Mouse (Mus musculus): ENCODE measurements around the gene Galnt18. TPM values are rescaled to one million over a fixed set of nuclear protein-coding genes. Genes with fewer than 3 reads are reported as not detected.

Galnt18 gene
- total RNA-seq, 2 experiments from 2014 or later = 47.0 to 52.4 TPM

GRCm38 (mm10) chr7:111604578-111605208 lies 175.1 kb downstream of the Galnt18 start:
- intact Hi-C loops (cut with DNase I) = no loop called here
- no peak for DNase-seq (ENCODE audit: extremely low spot score in 1 of 2, low spot score in 2 of 2)

- DNase-seq (ENCODE audit: extremely low spot score in 1 of 2, low spot score in 2 of 2) = no peak
- intact Hi-C loops (cut with DNase I) = no loop called here
These were observed 176.6 kb downstream of the Galnt18 start for GRCm38 (mm10) chr7:111603186-111603585.

- intact Hi-C loops (cut with DNase I) = no loop called here
- DNase-seq (ENCODE audit: extremely low spot score in 1 of 2, low spot score in 2 of 2) = peak in 1 of 2 experiments; percentile 19
These were observed 178.3 kb downstream of the Galnt18 start for GRCm38 (mm10) chr7:111601339-111602067.

- intact Hi-C loops (cut with DNase I) = no loop called here
- DNase-seq (ENCODE audit: extremely low spot score in 1 of 2, low spot score in 2 of 2) = no peak
These were observed 179.0 kb downstream of the Galnt18 start for GRCm38 (mm10) chr7:111600756-111601155.

GRCm38 (mm10) chr7:111593680-111594079 lies 186.1 kb downstream of the Galnt18 start:
- intact Hi-C loops (cut with DNase I) = no loop called here
- no peak for DNase-seq (ENCODE audit: extremely low spot score in 1 of 2, low spot score in 2 of 2)

GRCm38 (mm10) chr7:111589506-111590125 lies 190.2 kb downstream of the Galnt18 start:
- intact Hi-C loops (cut with DNase I) = loop anchor here (10.0 kb wide), 1 partner anchor 185 kb away; the partner anchor contains the start of gene Galnt18
- DNase-seq (ENCODE audit: extremely low spot score in 1 of 2, low spot score in 2 of 2) = no peak

- intact Hi-C loops (cut with DNase I) = loop anchor here (10.0 kb wide), 1 partner anchor 186 kb away; the partner anchor contains the start of gene Galnt18
These were observed 191.4 kb downstream of the Galnt18 start for GRCm38 (mm10) chr7:111588291-111588781.

GRCm38 (mm10) chr7:111580547-111580946 lies 199.2 kb downstream of the Galnt18 start:
- intact Hi-C loops (cut with DNase I) = loop anchor here (10.0 kb wide), 1 partner anchor 194 kb away; the partner anchor contains the start of gene Galnt18
- DNase-seq (ENCODE audit: extremely low spot score in 1 of 2, low spot score in 2 of 2) = no peak

More at GRCm38 (mm10) chr7:111588291-111588781, 191.4 kb downstream of the Galnt18 start:
- DNase-seq (ENCODE audit: extremely low spot score in 1 of 2, low spot score in 2 of 2) = no peak

- intact Hi-C loops (cut with DNase I) = no loop called here
- DNase-seq (ENCODE audit: extremely low spot score in 1 of 2, low spot score in 2 of 2) = no peak
These were observed 204.7 kb downstream of the Galnt18 start for GRCm38 (mm10) chr7:111575096-111575495.

GRCm38 (mm10) chr7:111572336-111572735 lies 207.4 kb downstream of the Galnt18 start:
- DNase-seq (ENCODE audit: extremely low spot score in 1 of 2, low spot score in 2 of 2) = peak in 1 of 2 experiments; percentile 13

GRCm38 (mm10) chr7:111566838-111567237 lies 212.9 kb downstream of the Galnt18 start:
- DNase-seq (ENCODE audit: extremely low spot score in 1 of 2, low spot score in 2 of 2) = no peak

More at GRCm38 (mm10) chr7:111572336-111572735, 207.4 kb downstream of the Galnt18 start:
- intact Hi-C loops (cut with DNase I) = no loop called here

GRCm38 (mm10) chr7:111563316-111564110 lies 216.3 kb downstream of the Galnt18 start:
- intact Hi-C loops (cut with DNase I) = no loop called here
- no peak for DNase-seq (ENCODE audit: extremely low spot score in 1 of 2, low spot score in 2 of 2)

More at GRCm38 (mm10) chr7:111566838-111567237, 212.9 kb downstream of the Galnt18 start:
- intact Hi-C loops (cut with DNase I) = no loop called here

GRCm38 (mm10) chr7:111560097-111560496 lies 219.7 kb downstream of the Galnt18 start:
- intact Hi-C loops (cut with DNase I) = no loop called here
- no peak for DNase-seq (ENCODE audit: extremely low spot score in 1 of 2, low spot score in 2 of 2)

GRCm38 (mm10) chr7:111559011-111559410 lies 220.8 kb downstream of the Galnt18 start:
- intact Hi-C loops (cut with DNase I) = loop anchor here (10.0 kb wide), 1 partner anchor 406 kb away; no protein-coding TSS in a partner anchor
- no peak for DNase-seq (ENCODE audit: extremely low spot score in 1 of 2, low spot score in 2 of 2)

- intact Hi-C loops (cut with DNase I) = loop anchor here (10.0 kb wide), 1 partner anchor 414 kb away; no protein-coding TSS in a partner anchor
- DNase-seq (ENCODE audit: extremely low spot score in 1 of 2, low spot score in 2 of 2) = no peak
These were observed 228.8 kb downstream of the Galnt18 start for GRCm38 (mm10) chr7:111550987-111551386.

- peak in 1 of 2 experiments; percentile 40 for DNase-seq (ENCODE audit: extremely low spot score in 1 of 2, low spot score in 2 of 2)
- intact Hi-C loops (cut with DNase I) = no loop called here
These were observed 232.7 kb downstream of the Galnt18 start for GRCm38 (mm10) chr7:111547069-111547468.

- intact Hi-C loops (cut with DNase I) = no loop called here
- DNase-seq (ENCODE audit: extremely low spot score in 1 of 2, low spot score in 2 of 2) = no peak
These were observed 234.2 kb downstream of the Galnt18 start for GRCm38 (mm10) chr7:111545614-111546013.

- intact Hi-C loops (cut with DNase I) = no loop called here
- DNase-seq (ENCODE audit: extremely low spot score in 1 of 2, low spot score in 2 of 2) = no peak
These were observed 241.8 kb downstream of the Galnt18 start for GRCm38 (mm10) chr7:111537946-111538345.

Data from left cerebral cortex, postnatal 10 days (tissue).